Mouse (Mus musculus) kidney, adult 2 months (tissue): ENCODE data around the gene Stk38l. TPM values are rescaled to one million over a fixed set of nuclear protein-coding genes. Genes with fewer than 3 reads are reported as not detected.

ENCODE experiments used
- DNase-seq: peaks from one replicate; pipeline ENCODE4 v3.0.0; 2021
- H3K27ac ChIP-seq: fragments of 200-500 bp; 2 replicates; pipeline ENCODE4 v1.5.1; 2012; ENCODE audit warnings: low read depth, low read length, control low read depth, inconsistent platforms; ENCODE audit not compliant: insufficient read depth
- H3K27me3 ChIP-seq: fragments of 200-500 bp; replicated peaks from 2 replicates; pipeline ENCODE4 v1.6.1; 2012; ENCODE audit warnings: mild to moderate bottlenecking, moderate library complexity, low read length, inconsistent platforms; ENCODE audit not compliant: control insufficient read depth, insufficient read depth
- H3K36me3 ChIP-seq: fragments of 200-500 bp; 2 replicates; pipeline ENCODE4 v1.6.1; 2012; ENCODE audit warnings: mild to moderate bottlenecking, moderate library complexity, low read length, inconsistent platforms; ENCODE audit not compliant: control insufficient read depth, insufficient read depth
- H3K4me1 ChIP-seq: fragments of 200-500 bp; 2 replicates; pipeline ENCODE4 v1.6.1; 2011; ENCODE audit warnings: low read length; ENCODE audit not compliant: control insufficient read depth, insufficient read depth
- H3K4me3 ChIP-seq: fragments of 200-500 bp; 2 replicates; pipeline ENCODE4 v1.5.1; 2011; ENCODE audit warnings: mild to moderate bottlenecking, low read depth, low read length, control low read depth; ENCODE audit not compliant: insufficient read depth
- CTCF ChIP-seq: fragments of 200-500 bp; conservative IDR thresholded peaks from 2 replicates; pipeline ENCODE4 v1.5.1; 2011; ENCODE audit warnings: low read depth, mild to moderate bottlenecking, control low read depth, low read length, moderate library complexity, mixed read lengths; ENCODE audit not compliant: insufficient read depth, insufficient read length
- POLR2A ChIP-seq: fragments of 200-500 bp; IDR thresholded peaks from one replicate; pipeline ENCODE4 v1.6.1; 2011; ENCODE audit warnings: low read depth, low read length, control low read depth
- WGBS: fragments of 180-500 bp; shearing (Covaris S2); methylation state at CpG from one replicate; pipeline ENCODE4 v1.1.7; 2018; 5-methylcytosine and 5-hydroxymethylcytosine counted together
- polyA plus RNA-seq: library from polyadenylated mRNA; depleted of rRNA; stranded (reverse); fragments of >200 nt; gene quantifications from 2 replicates; pipeline ENCODE4 v1.2.3, GENCODE M21; 2012

Gene Stk38l
- polyA plus RNA-seq, 1 experiment = 4.3 TPM

DNA sequence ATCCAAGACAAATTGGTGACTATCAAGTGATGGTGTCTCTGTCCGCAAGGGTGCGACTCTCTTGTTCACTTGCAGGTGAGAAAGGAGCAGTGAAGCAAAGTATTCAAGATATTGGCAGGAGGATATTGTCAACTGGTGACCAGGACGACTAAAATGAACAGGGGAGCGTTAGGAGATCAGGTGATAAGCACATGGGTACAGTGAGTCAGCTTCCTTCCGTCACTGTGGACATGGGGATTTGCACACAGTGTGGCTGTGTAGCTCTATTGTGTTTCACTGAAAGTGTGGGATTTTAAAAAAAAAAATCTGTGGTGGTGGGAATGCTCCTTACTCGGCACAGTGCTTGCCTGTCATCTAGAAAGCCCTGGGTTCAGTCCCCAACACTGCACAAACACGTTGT, 36.8 kb upstream of the Stk38l start:
- TF ChIP-seq POLR2A = no peak
- no peak for TF ChIP-seq CTCF
- no peaks in the 10 kb centered on the region for H3K27me3 ChIP-seq
- no peak for DNase-seq
- H3K4me1 ChIP-seq = no peaks in the 10 kb centered on the region
- H3K27ac ChIP-seq = no peak overlapping the region
- H3K36me3 ChIP-seq = no peaks in the 10 kb centered on the region
- no peak overlapping the region for H3K4me3 ChIP-seq
- 87% methylated on average over 7 of the region's 7 CpGs for WGBS

DNA sequence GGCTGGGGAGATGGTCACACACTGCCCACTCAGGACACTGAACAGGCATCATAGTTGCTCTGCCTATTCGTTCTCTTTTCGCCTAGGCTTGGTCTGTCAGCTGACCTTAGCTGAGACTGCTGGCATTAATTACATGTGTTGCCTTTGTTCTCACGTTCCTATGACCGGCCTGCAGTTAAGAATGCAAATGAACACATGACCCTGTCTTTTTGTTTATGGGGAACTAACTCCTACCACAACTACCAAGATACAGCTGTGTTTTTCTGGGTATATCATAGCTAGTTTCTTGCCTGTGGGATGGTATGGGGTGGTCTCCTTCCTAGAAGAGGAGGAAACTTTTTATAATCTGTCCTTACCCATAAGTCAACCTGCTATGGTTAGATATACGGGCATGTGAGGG, 35.9 kb upstream of the Stk38l start:
- no peak for DNase-seq
- no peaks in the 10 kb centered on the region for H3K27me3 ChIP-seq
- 71% methylated on average over 5 of the region's 5 CpGs for WGBS
- H3K27ac ChIP-seq = no peak overlapping the region
- H3K4me3 ChIP-seq = no peak overlapping the region
- TF ChIP-seq CTCF = no peak
- TF ChIP-seq POLR2A = no peak
- H3K4me1 ChIP-seq = no peaks in the 10 kb centered on the region
- H3K36me3 ChIP-seq = no peaks in the 10 kb centered on the region

DNA sequence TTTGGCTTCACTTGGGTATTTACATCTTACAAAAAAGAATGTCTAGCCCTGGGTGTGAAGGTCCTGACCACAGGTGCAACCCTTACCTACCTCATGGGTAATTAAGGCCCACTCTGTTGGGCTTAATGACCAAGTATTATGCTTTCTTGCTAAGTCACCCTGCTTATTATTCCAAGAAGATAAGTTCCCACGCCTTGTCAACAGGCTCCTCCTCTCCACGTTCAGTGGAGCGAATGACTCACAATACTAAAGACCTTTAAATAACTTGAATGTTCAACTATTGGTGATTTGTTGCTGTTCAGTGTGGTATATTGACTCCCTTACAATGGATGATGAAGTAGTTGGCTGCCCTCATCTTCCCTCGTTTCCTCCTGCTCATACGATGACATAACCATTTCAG, 27.0 kb upstream of the Stk38l start:
- 46% methylated on average over 5 of the region's 5 CpGs for WGBS
- no peak overlapping the region for H3K4me3 ChIP-seq
- DNase-seq = no peak
- TF ChIP-seq CTCF (no peak), POLR2A (no peak)
- H3K36me3 ChIP-seq = no peaks in the 10 kb centered on the region
- H3K27ac ChIP-seq = no peak overlapping the region
- H3K4me1 ChIP-seq = no peaks in the 10 kb centered on the region
- no peaks in the 10 kb centered on the region for H3K27me3 ChIP-seq

DNA sequence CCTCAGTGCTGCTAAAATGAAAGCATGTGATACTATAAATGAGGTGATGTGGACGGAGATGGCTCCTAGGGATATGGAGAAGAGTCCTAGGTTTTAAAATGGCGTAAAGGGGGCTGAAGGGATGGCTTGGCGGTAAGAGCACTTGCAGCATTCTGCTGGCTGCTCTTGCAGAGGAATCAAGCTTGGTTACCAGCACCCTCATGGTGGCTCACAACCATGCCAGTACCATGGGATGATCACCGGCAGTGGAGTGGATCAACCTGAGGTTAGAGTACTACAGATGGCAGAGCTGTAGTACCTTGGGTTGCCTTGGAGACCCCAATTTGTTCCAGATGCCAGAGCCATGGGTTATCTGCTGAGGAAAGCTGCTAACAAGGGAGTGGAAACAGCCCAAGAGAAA, 26.4 kb upstream of the Stk38l start:
- H3K27me3 ChIP-seq = no peaks in the 10 kb centered on the region
- no peak for DNase-seq
- WGBS = 90% methylated on average over 4 of the region's 4 CpGs
- H3K4me1 ChIP-seq = no peaks in the 10 kb centered on the region
- H3K27ac ChIP-seq = no peak overlapping the region; the same call in 1 of the 2 replicates
- H3K36me3 ChIP-seq = no peaks in the 10 kb centered on the region
- no peak overlapping the region for H3K4me3 ChIP-seq
- TF ChIP-seq POLR2A (no peak), CTCF (no peak)

DNA sequence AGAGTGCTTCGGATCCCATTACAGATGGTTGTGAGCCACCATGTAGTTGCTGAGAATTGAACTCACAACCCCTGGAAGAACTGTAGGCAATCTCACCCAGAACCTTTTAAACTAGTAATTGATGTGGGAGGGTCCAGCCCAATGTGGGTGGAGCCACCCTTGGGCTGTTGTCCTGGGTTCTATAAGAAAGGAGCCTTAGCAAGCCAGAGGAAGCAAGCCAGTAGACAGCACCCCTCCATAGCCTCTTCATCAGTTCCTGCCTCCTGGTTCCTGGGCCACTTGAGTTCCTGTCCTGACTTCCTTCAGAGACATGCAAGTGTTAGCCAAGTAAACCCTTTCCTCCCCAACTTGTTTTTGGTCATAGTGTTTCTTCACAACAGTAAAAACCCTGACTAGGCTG, 24.3 kb upstream of the Stk38l start:
- DNase-seq = no peak
- Histone ChIP-seq H3K4me1 (no peaks in the 10 kb centered on the region), H3K4me3 (no peak overlapping the region), H3K27ac (no peak overlapping the region), H3K27me3 (no peaks in the 10 kb centered on the region), H3K36me3 (no peaks in the 10 kb centered on the region)
- 98% methylated on average over 1 of the region's 1 CpGs for WGBS
- no peak for TF ChIP-seq CTCF

DNA sequence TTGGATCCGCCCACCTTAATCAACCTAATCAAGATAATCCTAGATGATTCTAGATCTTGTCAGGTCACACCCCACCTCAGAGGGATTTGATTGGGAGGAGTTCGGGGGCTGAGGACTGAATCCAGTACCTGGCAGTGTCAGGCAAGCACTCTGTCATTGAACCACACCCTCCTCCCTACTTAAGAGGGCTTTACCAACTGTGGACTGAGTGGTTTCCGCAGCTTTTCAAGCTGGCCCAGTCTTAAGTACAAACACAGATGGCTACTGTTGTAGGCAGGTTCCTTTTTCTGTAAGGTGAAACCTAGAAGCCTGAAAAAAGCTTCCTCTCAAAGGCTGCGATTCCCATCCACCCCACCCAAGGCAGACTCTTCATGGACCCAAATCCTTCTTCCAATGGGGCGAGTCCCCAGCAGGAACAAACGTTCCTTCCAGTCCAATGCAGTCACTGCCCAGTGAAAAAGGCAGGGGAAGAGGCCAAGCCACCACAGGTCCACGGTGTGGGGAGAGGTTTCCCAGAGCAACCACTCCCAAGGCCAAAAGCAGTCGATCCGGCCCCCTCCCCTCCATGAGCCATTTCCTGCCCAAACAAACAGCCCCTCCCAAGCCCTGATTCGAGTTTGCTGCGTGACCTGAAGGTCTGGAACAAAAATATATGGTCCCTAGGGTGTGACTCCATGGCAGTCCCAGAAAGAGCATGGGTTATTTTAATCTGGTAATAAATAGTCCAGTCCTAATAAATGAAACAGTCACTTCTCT, 22.5 kb upstream of the Stk38l start:
- H3K4me3 ChIP-seq = no peak overlapping the region
- 52% methylated on average over 11 of the region's 11 CpGs for WGBS

DNA sequence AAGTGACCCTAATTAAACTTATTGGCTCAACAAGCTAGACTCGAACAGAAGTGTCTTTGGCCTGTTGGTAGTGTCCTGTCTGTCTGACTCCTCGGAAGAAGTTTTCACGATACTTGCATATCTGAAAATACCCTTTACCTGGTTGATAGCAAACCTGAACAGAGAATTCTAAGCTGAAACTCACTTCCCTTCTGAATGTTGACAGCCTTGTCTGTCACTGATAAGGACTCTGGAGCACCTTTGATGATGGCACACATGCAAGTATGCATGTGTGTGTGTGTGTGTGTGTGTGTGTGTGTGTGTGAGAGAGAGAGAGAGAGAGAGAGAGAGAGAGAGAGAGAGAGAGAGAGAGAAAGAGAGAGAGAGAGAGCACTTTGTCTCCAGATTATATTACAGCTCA, 21.4 kb upstream of the Stk38l start:
- Histone ChIP-seq H3K27ac (no peak overlapping the region), H3K4me3 (no peak overlapping the region), H3K36me3 (no peaks in the 10 kb centered on the region), H3K4me1 (no peaks in the 10 kb centered on the region), H3K27me3 (no peaks in the 10 kb centered on the region)
- DNase-seq = no peak
- TF ChIP-seq POLR2A (no peak), CTCF (no peak)
- WGBS = 66% methylated on average over 3 of the region's 3 CpGs

More for the DNA sequence above, 22.5 kb upstream of the Stk38l start:
- DNase-seq = peak; percentile 18
- no peak overlapping the region for H3K27ac ChIP-seq
- TF ChIP-seq CTCF (no peak), POLR2A (no peak)
- no peaks in the 10 kb centered on the region for H3K36me3 ChIP-seq
- H3K4me1 ChIP-seq = no peaks in the 10 kb centered on the region
- no peaks in the 10 kb centered on the region for H3K27me3 ChIP-seq
